Mouse (Mus musculus) bone marrow, adult 2 months (tissue): ENCODE measurements at regions not wholly inside any gene's neighbourhood (a gene's known extent, or its start where the extent isn't known, plus 50 kb on each side); places are given as distances from the start of the nearest gene placed in this dataset.

Source experiments
- CTCF ChIP-seq: fragments of 200-500 bp; IDR thresholded peaks from 2 replicates; pipeline ENCODE4 v1.5.1; 2011; ENCODE audit warnings: low read length, control low read depth; ENCODE audit not compliant: control insufficient read depth, insufficient read depth
- POLR2A ChIP-seq: fragments of 200-500 bp; IDR thresholded peaks from 2 replicates; pipeline ENCODE4 v1.6.1; 2011; ENCODE audit warnings: low read depth, mild to moderate bottlenecking, control low read depth, low read length, borderline replicate concordance; ENCODE audit not compliant: control insufficient read depth

- TF ChIP-seq POLR2A (no peak), CTCF (no peak)
These were observed 108.9 kb upstream of the Map1b start for GRCm38 (mm10) chr13:99625196-99625595.
